Mouse (Mus musculus) NIH3T3 (cell line): ENCODE results near the gene Bcr.

Experiments
- DNase-seq: peaks from one replicate; pipeline ENCODE4 v3.0.0-alpha.2; 2012; ENCODE audit warnings: low read depth

Gene Bcr

GRCm38 (mm10) chr10:75058336-75058735, 2.1 kb upstream of the Bcr start:
- no peak for DNase-seq

GRCm38 (mm10) chr10:75058761-75059395, 1.5 kb upstream of the Bcr start:
- peak; percentile 81 for DNase-seq

- peak; percentile 94 for DNase-seq
These were observed 996 bp upstream of the Bcr start for GRCm38 (mm10) chr10:75059396-75059795.

GRCm38 (mm10) chr10:75060843-75061235, 447 bp downstream of the Bcr start:
- peak; percentile 27 for DNase-seq

GRCm38 (mm10) chr10:75061341-75062188, 1.2 kb downstream of the Bcr start:
- DNase-seq = peak; percentile 27

- DNase-seq = peak; percentile 57
These were observed 1.8 kb downstream of the Bcr start for GRCm38 (mm10) chr10:75062189-75062561.

GRCm38 (mm10) chr10:75062621-75063020, 2.2 kb downstream of the Bcr start:
- DNase-seq = no peak

GRCm38 (mm10) chr10:75063301-75063965, 3.0 kb downstream of the Bcr start:
- DNase-seq = peak; percentile 83

- no peak for DNase-seq
These were observed 5.3 kb downstream of the Bcr start for GRCm38 (mm10) chr10:75065691-75066090.

- DNase-seq = peak; percentile 34
These were observed 7.1 kb downstream of the Bcr start for GRCm38 (mm10) chr10:75067446-75067845.

- no peak for DNase-seq
These were observed 7.7 kb downstream of the Bcr start for GRCm38 (mm10) chr10:75068086-75068485.

- DNase-seq = no peak
These were observed 8.4 kb downstream of the Bcr start for GRCm38 (mm10) chr10:75068624-75069328.

GRCm38 (mm10) chr10:75070281-75070976, 10.0 kb downstream of the Bcr start:
- DNase-seq = peak; percentile 44

GRCm38 (mm10) chr10:75075665-75076064, 15.3 kb downstream of the Bcr start:
- DNase-seq = no peak

GRCm38 (mm10) chr10:75078174-75079128, 18.1 kb downstream of the Bcr start:
- no peak for DNase-seq

- DNase-seq = no peak
These were observed 24.9 kb downstream of the Bcr start for GRCm38 (mm10) chr10:75085330-75085729.

GRCm38 (mm10) chr10:75088471-75088870, 28.1 kb downstream of the Bcr start:
- no peak for DNase-seq

GRCm38 (mm10) chr10:75091478-75092152, 31.2 kb downstream of the Bcr start:
- DNase-seq = peak; percentile 81

GRCm38 (mm10) chr10:75093252-75093987, 33.0 kb downstream of the Bcr start:
- DNase-seq = no peak
